Mouse (Mus musculus) skeletal muscle tissue, postnatal 0 days (tissue): ENCODE data around the gene Gmps. TPM values are rescaled to one million over a fixed set of nuclear protein-coding genes. Genes with fewer than 3 reads are reported as not detected.

ENCODE experiments used
- polyA plus RNA-seq: library from polyadenylated mRNA; unstranded; fragments of >200 nt; fragmentation: Nextera tagmentation; extraction: Ambion mirVana; gene quantifications from 2 replicates; pipeline ENCODE4 v1.2.1, GENCODE M21; 2015

The Gmps gene
- 15.4 and 15.6 TPM in 2 replicates for polyA plus RNA-seq

DNA sequence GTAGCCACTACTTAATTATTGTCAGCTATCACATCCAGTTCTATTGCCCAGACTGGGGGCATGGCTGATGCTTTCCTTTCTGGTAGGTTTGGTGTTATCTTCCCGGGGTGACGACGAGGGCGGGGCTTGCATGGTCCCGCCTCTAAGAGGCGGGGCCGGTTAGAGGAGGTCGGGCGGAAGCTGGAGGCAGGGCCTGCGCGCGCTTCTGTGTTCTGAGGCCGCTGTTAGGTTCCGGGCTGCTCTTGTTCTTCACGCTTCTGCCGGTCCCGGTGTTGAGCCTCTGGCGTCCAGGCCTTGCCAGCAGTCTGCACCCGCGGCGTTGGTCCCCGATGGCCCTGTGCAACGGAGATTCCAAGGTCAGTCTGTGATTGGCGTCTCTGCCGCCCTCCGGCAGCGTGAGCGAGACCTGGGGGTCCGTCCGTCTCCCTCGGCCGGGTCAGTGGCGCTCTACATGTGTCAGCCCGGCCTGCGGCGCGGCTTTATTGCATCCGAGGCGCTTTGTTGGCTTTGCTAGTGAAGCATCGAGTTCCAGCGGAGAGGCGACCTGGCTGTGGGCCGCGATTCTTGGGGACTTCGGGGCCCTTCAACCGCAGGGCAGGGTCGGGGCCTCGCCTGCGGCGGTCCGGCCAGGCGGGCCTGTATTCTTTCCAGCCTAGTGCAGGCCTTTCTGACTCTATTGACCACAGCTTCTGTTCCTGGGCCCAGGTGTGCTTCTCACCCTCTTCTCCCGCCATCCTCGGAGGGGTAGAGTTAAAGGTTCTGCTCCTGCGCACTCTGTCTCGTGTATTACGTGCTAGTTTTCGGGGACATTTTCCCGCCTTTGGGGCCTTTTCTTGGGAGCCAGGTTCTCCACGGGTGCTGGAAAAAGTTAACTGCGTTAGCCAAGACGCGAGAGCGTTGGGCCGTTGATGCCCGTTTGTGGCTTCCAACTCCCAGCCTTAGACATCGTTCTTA is at the start of gene Gmps:
Gene Gmps (plus strand): TSS at position 152 of the 954 bp plus-strand sequence.

DNA sequence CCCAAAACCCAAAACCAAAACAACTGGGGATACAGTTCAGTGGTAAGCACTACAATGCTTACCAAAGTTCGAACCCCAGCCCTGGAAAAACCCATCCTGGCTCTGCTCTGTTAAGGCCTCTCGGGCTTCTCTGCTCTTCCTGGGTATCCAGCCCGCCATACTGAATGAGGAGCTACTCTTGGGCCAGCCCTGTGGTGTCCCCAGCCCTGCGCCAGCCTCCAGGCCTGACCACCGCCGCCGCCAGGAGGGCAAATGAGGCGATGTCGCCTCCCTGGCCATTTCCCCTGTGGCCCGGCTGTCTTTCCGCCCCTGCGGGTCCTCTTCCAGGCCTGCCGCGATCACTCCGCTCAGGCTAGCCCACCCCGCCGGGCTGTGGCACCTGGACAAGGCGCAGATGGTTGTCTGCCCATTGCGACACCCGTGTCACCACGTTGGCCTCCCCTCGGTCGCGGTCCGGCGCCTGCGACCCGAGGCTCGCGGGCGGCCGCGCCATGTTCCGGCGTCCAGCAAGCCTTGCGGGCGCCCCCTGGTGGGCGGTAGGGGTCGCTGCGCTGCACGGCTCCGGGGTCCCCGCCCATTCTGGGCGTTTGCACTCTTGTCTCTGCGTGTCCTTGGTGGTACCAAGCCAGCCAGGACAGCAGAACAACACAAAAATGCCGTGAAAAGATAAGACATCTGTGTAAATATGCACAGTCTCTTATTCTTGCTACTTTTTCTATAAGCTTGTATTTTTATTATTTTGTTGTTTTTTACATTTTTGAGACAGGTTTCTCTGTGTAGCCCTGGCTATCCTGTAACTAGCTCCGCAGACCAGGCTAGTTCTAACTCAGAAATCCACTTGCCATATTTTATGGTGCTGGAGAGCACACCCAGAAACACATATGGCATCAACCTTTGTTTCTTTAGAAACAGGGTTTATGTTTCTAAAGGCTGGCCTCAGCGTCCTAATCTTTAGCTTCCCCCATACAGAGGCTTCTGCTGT is 46.7 kb upstream of the Gmps start, which contains the start of gene E130311K13Rik:
Gene E130311K13Rik (minus strand): TSS at position 595 of the 982 bp plus-strand sequence.

DNA sequence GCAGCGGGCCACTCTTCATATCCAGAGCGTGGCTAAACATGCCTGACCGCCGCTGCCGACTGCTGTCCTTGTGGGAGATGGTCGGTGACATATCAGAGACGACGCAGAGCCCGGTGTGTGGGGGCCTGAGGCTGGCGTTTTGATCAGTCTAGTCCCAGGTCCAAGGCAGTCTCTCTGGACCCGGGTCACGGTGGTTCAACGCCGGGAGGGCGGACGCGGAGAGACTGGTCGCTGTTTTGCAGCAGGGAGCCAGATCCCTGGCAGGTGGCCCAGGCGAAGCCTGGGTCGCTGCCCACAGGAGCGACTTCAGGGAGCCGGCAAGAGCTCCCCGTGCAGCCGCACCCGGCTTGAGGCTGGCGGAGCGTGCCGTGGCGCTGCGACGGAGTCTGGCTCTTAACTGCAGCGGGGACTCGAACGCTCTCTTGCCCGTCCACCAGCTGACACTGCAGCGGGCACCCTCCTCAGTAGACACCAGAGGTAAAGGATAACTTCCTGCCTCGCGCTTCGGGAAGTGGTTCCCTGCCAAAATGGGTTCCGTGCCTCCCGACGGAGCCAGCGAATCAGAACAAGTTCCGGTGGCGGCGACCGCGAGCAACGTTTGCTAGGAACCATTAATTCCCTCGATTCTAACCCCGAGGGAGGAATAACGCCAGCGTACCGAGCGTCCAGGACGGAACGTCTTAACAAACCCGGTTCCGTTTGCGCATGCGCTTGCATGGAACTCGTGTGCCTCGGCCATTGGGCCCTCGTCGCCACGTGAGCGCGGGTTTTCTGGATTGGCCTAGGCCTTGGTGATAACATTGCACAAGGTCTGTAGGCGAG is 11.6 kb upstream of the Gmps start, which contains the start of gene Slc33a1:
Gene Slc33a1 (minus strand): TSS at position 669 of the 822 bp plus-strand sequence.

Other genes with a start within 250 kb of the Gmps start
- 0.05 TPM in 1 of 2 replicates, not detected in the other for gene Plch1, start 76.6 kb upstream of the Gmps start, polyA plus RNA-seq
- gene E130311K13Rik, start 46.6 kb upstream of the Gmps start, polyA plus RNA-seq = 4.1 and 6.0 TPM in 2 replicates
- 7.4 and 9.1 TPM in 2 replicates for gene Slc33a1, start 11.3 kb upstream of the Gmps start, polyA plus RNA-seq
- gene Vmn2r1, start 105.4 kb downstream of the Gmps start, polyA plus RNA-seq = 0.03 and 0.04 TPM in 2 replicates
- gene Vmn2r2, start 165.8 kb downstream of the Gmps start, polyA plus RNA-seq = not detected in 2 replicates